Mouse (Mus musculus): ENCODE results near the gene Vmn1r201. TPM values are rescaled to one million over a fixed set of nuclear protein-coding genes. Genes with fewer than 3 reads are reported as not detected.

Vmn1r201 gene
- total RNA-seq (2014; rRNA removed) (not detected in 2 replicates), polyA plus RNA-seq (2015; fragmentation: Nextera tagmentation; extraction: Ambion mirVana) (not detected in 2 replicates)

DNA sequence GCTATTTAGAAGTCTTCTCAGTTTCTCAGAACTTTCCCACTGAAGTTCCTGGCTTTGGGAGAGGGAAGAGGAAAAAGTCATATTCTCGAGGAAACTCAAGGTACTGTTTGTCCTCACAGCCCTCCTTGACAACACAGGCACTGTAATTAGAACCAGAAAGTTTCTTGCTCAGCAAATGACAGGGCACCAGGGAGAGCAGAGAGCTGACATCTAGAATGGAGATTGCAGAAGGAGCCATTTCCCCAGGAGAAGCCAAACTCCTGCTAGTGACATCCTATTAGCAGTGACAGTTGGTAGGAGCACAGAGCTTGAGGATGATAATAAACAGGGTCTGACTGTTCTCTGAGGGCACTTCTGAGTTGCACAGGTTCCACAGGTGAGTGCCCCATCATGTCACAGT is at the start of gene Vmn1r201:
Gene Vmn1r201 (plus strand): TSS at position 301 of the 400 bp plus-strand sequence.
- WGBS: 69% methylated on average over 1 of the region's 1 CpGs
- Histone ChIP-seq H3K9me3 (ENCODE audit: low read length) (no peaks in the 10 kb centered on the region), H3K4me2 (ENCODE audit: low read depth, low read length) (no peak within 1 kb of the TSS), H3K36me3 (ENCODE audit: insufficient read depth, low read length) (no peaks in the 10 kb centered on the region), H3K27me3 (ENCODE audit: insufficient read depth, low read length) (no peaks in the 10 kb centered on the region), H3K27ac (no peak within 1 kb of the TSS), H3K4me1 (ENCODE audit: insufficient read depth, low read length) (no peaks in the 10 kb centered on the region), H3K4me3 (ENCODE audit: low read length) (no peak within 1 kb of the TSS), H3K9ac (replicated peaks; ENCODE audit: low read length) (no peak within 1 kb of the TSS)
- no peak for TF ChIP-seq CTCF (IDR thresholded peaks at IDR 0.05; ENCODE audit: low read depth)
- ATAC-seq: no peak
- DNase-seq (ENCODE audit: low spot score): no peak

DNA sequence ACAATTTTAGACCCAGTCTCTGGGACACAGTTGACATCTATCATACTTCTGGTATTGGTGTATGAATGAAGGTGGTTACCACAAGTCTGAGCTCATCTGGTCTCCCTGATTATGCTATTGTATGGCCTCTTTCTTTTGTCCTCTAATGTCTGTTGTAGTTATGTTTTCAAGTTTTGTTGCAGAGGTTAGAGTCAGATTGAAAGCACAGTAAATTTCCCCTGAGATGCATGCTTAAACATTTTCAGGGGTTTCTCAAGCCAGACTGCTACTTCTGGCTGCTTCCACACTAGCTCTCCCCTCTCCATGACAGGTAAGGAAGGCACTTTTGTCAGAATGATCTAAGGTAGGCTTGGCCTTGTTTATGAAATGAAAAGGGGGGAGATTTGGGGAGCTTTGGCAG is 16.6 kb upstream of the Vmn1r201 start:
- H3K4me2 ChIP-seq (ENCODE audit: low read depth, low read length): no peak overlapping the region
- H3K9ac ChIP-seq (replicated peaks; ENCODE audit: low read length): no peak overlapping the region
- ATAC-seq: no peak
- no peak overlapping the region for H3K4me3 ChIP-seq (ENCODE audit: low read length)
- H3K9me3 ChIP-seq (ENCODE audit: low read length): no peaks in the 10 kb centered on the region
- no peaks in the 10 kb centered on the region for H3K27me3 ChIP-seq (ENCODE audit: insufficient read depth, low read length)
- no peaks in the 10 kb centered on the region for H3K36me3 ChIP-seq (ENCODE audit: insufficient read depth, low read length)
- no peak overlapping the region for H3K27ac ChIP-seq
- DNase-seq (ENCODE audit: low spot score): no peak
- H3K4me1 ChIP-seq (ENCODE audit: insufficient read depth, low read length): no peaks in the 10 kb centered on the region
- no peak for TF ChIP-seq CTCF (IDR thresholded peaks at IDR 0.05; ENCODE audit: low read depth)

DNA sequence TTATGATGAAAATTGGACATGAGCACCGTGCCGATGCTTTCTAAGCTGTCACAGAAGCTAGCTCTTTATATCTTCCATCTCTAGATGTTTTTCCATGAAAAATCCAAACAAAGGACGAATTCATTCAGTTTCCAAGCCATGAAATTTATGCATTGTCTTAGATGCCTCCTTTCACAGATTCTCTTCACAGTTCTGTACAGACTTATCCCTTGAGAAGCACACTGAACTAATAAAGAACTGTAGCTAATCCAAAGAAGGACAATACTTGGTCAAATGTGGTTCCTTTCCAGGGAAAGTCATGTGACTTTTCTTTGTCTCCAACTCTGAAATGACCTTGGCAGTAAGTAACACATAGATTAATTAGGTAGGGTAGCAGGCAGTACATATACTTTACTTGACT is 30.7 kb downstream of the Vmn1r201 start:
- Histone ChIP-seq H3K9me3 (ENCODE audit: low read length) (no peaks in the 10 kb centered on the region), H3K4me3 (ENCODE audit: low read length) (no peak overlapping the region), H3K9ac (replicated peaks; ENCODE audit: low read length) (no peak overlapping the region), H3K4me1 (ENCODE audit: insufficient read depth, low read length) (no peaks in the 10 kb centered on the region), H3K4me2 (ENCODE audit: low read depth, low read length) (no peak overlapping the region), H3K36me3 (ENCODE audit: insufficient read depth, low read length) (no peaks in the 10 kb centered on the region), H3K27ac (no peak overlapping the region), H3K27me3 (ENCODE audit: insufficient read depth, low read length) (no peaks in the 10 kb centered on the region)
- DNase-seq (ENCODE audit: low spot score) (no peak), ATAC-seq (no peak)
- WGBS: 35% methylated on average over 3 of the region's 3 CpGs
- TF ChIP-seq CTCF (IDR thresholded peaks at IDR 0.05; ENCODE audit: low read depth): no peak

DNA sequence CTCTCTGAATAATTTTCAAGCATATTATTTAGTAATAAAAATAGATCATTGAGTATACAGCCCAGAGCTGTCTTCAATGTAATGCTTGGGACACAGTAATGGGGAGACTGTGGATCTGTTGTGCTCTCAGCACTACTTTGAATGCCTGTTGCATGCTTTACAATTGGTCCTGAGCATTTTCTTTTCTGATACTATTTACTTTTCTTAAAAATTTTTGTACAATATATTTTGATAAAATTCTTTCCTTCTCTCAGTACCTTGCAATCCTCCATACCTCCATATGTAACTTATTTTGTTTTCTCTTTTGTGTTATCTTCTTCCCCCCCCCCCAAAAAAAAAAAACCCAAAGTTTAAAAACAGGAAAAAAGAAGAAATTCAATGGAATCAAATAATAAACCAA is 33.6 kb downstream of the Vmn1r201 start, which contains the start of gene Vmn1r202:
Gene Vmn1r202 (minus strand): TSS at position 101 of the 400 bp plus-strand sequence.
- Histone ChIP-seq H3K4me1 (ENCODE audit: insufficient read depth, low read length) (no peaks in the 10 kb centered on the region), H3K4me3 (ENCODE audit: low read length) (no peak within 1 kb of the TSS), H3K27ac (no peak within 1 kb of the TSS), H3K9ac (replicated peaks; ENCODE audit: low read length) (no peak within 1 kb of the TSS), H3K36me3 (ENCODE audit: insufficient read depth, low read length) (no peaks in the 10 kb centered on the region), H3K9me3 (ENCODE audit: low read length) (no peaks in the 10 kb centered on the region), H3K4me2 (ENCODE audit: low read depth, low read length) (no peak within 1 kb of the TSS), H3K27me3 (ENCODE audit: insufficient read depth, low read length) (no peaks in the 10 kb centered on the region)
- DNase-seq (ENCODE audit: low spot score): no peak
- ATAC-seq: no peak
- TF ChIP-seq CTCF (IDR thresholded peaks at IDR 0.05; ENCODE audit: low read depth): no peak

DNA sequence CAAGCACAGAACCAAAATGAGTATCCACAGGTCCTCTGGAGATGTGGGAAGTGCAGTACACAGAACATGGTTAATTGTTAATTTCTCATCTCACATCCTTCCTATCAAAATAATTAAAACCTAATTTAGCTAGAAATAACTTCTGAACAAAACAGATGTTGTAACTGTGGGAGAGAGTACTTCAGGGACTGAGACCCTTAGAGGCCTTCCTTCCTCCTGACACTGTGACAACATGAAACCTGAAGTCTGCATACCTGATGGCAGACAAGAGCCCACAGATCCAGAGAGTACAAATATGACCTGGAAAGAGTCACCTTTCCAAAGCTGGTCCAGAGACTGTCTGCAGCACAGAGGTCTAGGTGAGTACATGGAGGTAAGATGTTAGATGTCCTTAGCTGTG is 46.1 kb downstream of the Vmn1r201 start, which contains the start of gene Vmn1r203:
Gene Vmn1r203 (plus strand): TSS at position 301 of the 400 bp plus-strand sequence.
- Histone ChIP-seq H3K4me3 (ENCODE audit: low read length) (no peak within 1 kb of the TSS), H3K9me3 (ENCODE audit: low read length) (no peaks in the 10 kb centered on the region), H3K36me3 (ENCODE audit: insufficient read depth, low read length) (no peaks in the 10 kb centered on the region), H3K4me1 (ENCODE audit: insufficient read depth, low read length) (no peaks in the 10 kb centered on the region), H3K27me3 (ENCODE audit: insufficient read depth, low read length) (no peaks in the 10 kb centered on the region), H3K27ac (no peak within 1 kb of the TSS), H3K4me2 (ENCODE audit: low read depth, low read length) (no peak within 1 kb of the TSS), H3K9ac (replicated peaks; ENCODE audit: low read length) (no peak within 1 kb of the TSS)
- no peak for DNase-seq (ENCODE audit: low spot score)
- ATAC-seq: no peak
- TF ChIP-seq CTCF (IDR thresholded peaks at IDR 0.05; ENCODE audit: low read depth): no peak

Other genes starting within 250 kb of the Vmn1r201 start
- gene Vmn1r193, start 248.8 kb upstream of the Vmn1r201 start, total RNA-seq (2014; rRNA removed): not detected in 2 replicates
- gene Vmn1r193, start 248.8 kb upstream of the Vmn1r201 start, polyA plus RNA-seq (2015; fragmentation: Nextera tagmentation; extraction: Ambion mirVana): not detected in 2 replicates
- gene Vmn1r194, start 227.7 kb upstream of the Vmn1r201 start, total RNA-seq (2014; rRNA removed): not detected in 2 replicates
- gene Vmn1r194, start 227.7 kb upstream of the Vmn1r201 start, polyA plus RNA-seq (2015; fragmentation: Nextera tagmentation; extraction: Ambion mirVana): not detected in 2 replicates
- gene Vmn1r195, start 201.4 kb upstream of the Vmn1r201 start, total RNA-seq (2014; rRNA removed): not detected in 2 replicates
- gene Vmn1r195, start 201.4 kb upstream of the Vmn1r201 start, polyA plus RNA-seq (2015; fragmentation: Nextera tagmentation; extraction: Ambion mirVana): not detected in 2 replicates
- gene Vmn1r196, start 182.0 kb upstream of the Vmn1r201 start, total RNA-seq (2014; rRNA removed): not detected in 2 replicates
- gene Vmn1r196, start 182.0 kb upstream of the Vmn1r201 start, polyA plus RNA-seq (2015; fragmentation: Nextera tagmentation; extraction: Ambion mirVana): not detected in 2 replicates
- gene Vmn1r197, start 147.3 kb upstream of the Vmn1r201 start, total RNA-seq (2014; rRNA removed): not detected in 2 replicates
- not detected in 2 replicates for gene Vmn1r197, start 147.3 kb upstream of the Vmn1r201 start, polyA plus RNA-seq (2015; fragmentation: Nextera tagmentation; extraction: Ambion mirVana)
- not detected in 2 replicates for gene Vmn1r198, start 121.6 kb upstream of the Vmn1r201 start, total RNA-seq (2014; rRNA removed)
- not detected in 2 replicates for gene Vmn1r198, start 121.6 kb upstream of the Vmn1r201 start, polyA plus RNA-seq (2015; fragmentation: Nextera tagmentation; extraction: Ambion mirVana)
- not detected in 2 replicates for gene Vmn1r199, start 92.1 kb upstream of the Vmn1r201 start, total RNA-seq (2014; rRNA removed)
- not detected in 2 replicates for gene Vmn1r199, start 92.1 kb upstream of the Vmn1r201 start, polyA plus RNA-seq (2015; fragmentation: Nextera tagmentation; extraction: Ambion mirVana)
- not detected in 2 replicates for gene Vmn1r200, start 81.5 kb upstream of the Vmn1r201 start, total RNA-seq (2014; rRNA removed)
- gene Vmn1r200, start 81.5 kb upstream of the Vmn1r201 start, polyA plus RNA-seq (2015; fragmentation: Nextera tagmentation; extraction: Ambion mirVana): not detected in 2 replicates
- not detected in 2 replicates for gene Vmn1r202, start 33.5 kb downstream of the Vmn1r201 start, total RNA-seq (2014; rRNA removed)
- gene Vmn1r202, start 33.5 kb downstream of the Vmn1r201 start, polyA plus RNA-seq (2015; fragmentation: Nextera tagmentation; extraction: Ambion mirVana): not detected in 2 replicates
- not detected in 2 replicates for gene Vmn1r203, start 46.2 kb downstream of the Vmn1r201 start, total RNA-seq (2014; rRNA removed)
- not detected in 2 replicates for gene Vmn1r203, start 46.2 kb downstream of the Vmn1r201 start, polyA plus RNA-seq (2015; fragmentation: Nextera tagmentation; extraction: Ambion mirVana)
- not detected in 2 replicates for gene Vmn1r204, start 81.3 kb downstream of the Vmn1r201 start, total RNA-seq (2014; rRNA removed)
- not detected in 2 replicates for gene Vmn1r204, start 81.3 kb downstream of the Vmn1r201 start, polyA plus RNA-seq (2015; fragmentation: Nextera tagmentation; extraction: Ambion mirVana)
- not detected in 2 replicates for gene Vmn1r205, start 121.1 kb downstream of the Vmn1r201 start, total RNA-seq (2014; rRNA removed)
- gene Vmn1r205, start 121.1 kb downstream of the Vmn1r201 start, polyA plus RNA-seq (2015; fragmentation: Nextera tagmentation; extraction: Ambion mirVana): not detected in 2 replicates
- not detected in 2 replicates for gene Vmn1r206, start 152.3 kb downstream of the Vmn1r201 start, total RNA-seq (2014; rRNA removed)
- gene Vmn1r206, start 152.3 kb downstream of the Vmn1r201 start, polyA plus RNA-seq (2015; fragmentation: Nextera tagmentation; extraction: Ambion mirVana): not detected in 2 replicates